Mouse (Mus musculus) kidney, adult 2 months (tissue): ENCODE data around the gene Msi2. TPM values are rescaled to one million over a fixed set of nuclear protein-coding genes. Genes with fewer than 3 reads are reported as not detected.
A peak's percentile ranks its signal among the peaks of the same experiment; 100 is the strongest.

Experiments used
- DNase-seq: peaks from one replicate; pipeline ENCODE4 v3.0.0; 2021
- H3K27ac ChIP-seq: fragments of 200-500 bp; 2 replicates; pipeline ENCODE4 v1.5.1; 2012; ENCODE audit warnings: low read depth, low read length, control low read depth, inconsistent platforms; ENCODE audit not compliant: insufficient read depth
- H3K27me3 ChIP-seq: fragments of 200-500 bp; replicated peaks from 2 replicates; pipeline ENCODE4 v1.6.1; 2012; ENCODE audit warnings: mild to moderate bottlenecking, moderate library complexity, low read length, inconsistent platforms; ENCODE audit not compliant: control insufficient read depth, insufficient read depth
- H3K36me3 ChIP-seq: fragments of 200-500 bp; 2 replicates; pipeline ENCODE4 v1.6.1; 2012; ENCODE audit warnings: mild to moderate bottlenecking, moderate library complexity, low read length, inconsistent platforms; ENCODE audit not compliant: control insufficient read depth, insufficient read depth
- H3K4me1 ChIP-seq: fragments of 200-500 bp; 2 replicates; pipeline ENCODE4 v1.6.1; 2011; ENCODE audit warnings: low read length; ENCODE audit not compliant: control insufficient read depth, insufficient read depth
- H3K4me3 ChIP-seq: fragments of 200-500 bp; 2 replicates; pipeline ENCODE4 v1.5.1; 2011; ENCODE audit warnings: mild to moderate bottlenecking, low read depth, low read length, control low read depth; ENCODE audit not compliant: insufficient read depth
- CTCF ChIP-seq: fragments of 200-500 bp; conservative IDR thresholded peaks from 2 replicates; pipeline ENCODE4 v1.5.1; 2011; ENCODE audit warnings: low read depth, mild to moderate bottlenecking, control low read depth, low read length, moderate library complexity, mixed read lengths; ENCODE audit not compliant: insufficient read depth, insufficient read length
- POLR2A ChIP-seq: fragments of 200-500 bp; IDR thresholded peaks from one replicate; pipeline ENCODE4 v1.6.1; 2011; ENCODE audit warnings: low read depth, low read length, control low read depth
- WGBS: fragments of 180-500 bp; shearing (Covaris S2); methylation state at CpG from one replicate; pipeline ENCODE4 v1.1.7; 2018; 5-methylcytosine and 5-hydroxymethylcytosine counted together
- polyA plus RNA-seq: library from polyadenylated mRNA; depleted of rRNA; stranded (reverse); fragments of >200 nt; gene quantifications from 2 replicates; pipeline ENCODE4 v1.2.3, GENCODE M21; 2012

Msi2 gene
- polyA plus RNA-seq, 1 experiment = 43.5 TPM

- peaks cover 33% of the 10 kb centered on the region for H3K4me1 ChIP-seq
- no peaks in the 10 kb centered on the region for H3K27me3 ChIP-seq
- 94% methylated on average over 8 of the region's 8 CpGs for WGBS
- no peak overlapping the region for H3K4me3 ChIP-seq
- H3K27ac ChIP-seq = no peak overlapping the region; the same call in 1 of the 2 replicates
- H3K36me3 ChIP-seq = no peaks in the 10 kb centered on the region
- no peak for DNase-seq
- TF ChIP-seq POLR2A (no peak), CTCF (no peak)
These were observed 29.7 kb downstream of the Msi2 start for GRCm38 (mm10) chr11:88688644-88689043.

GRCm38 (mm10) chr11:88687711-88688110 is 30.6 kb downstream of the Msi2 start:
- no peaks in the 10 kb centered on the region for H3K27me3 ChIP-seq
- H3K4me1 ChIP-seq = peaks cover 31% of the 10 kb centered on the region
- H3K36me3 ChIP-seq = no peaks in the 10 kb centered on the region
- TF ChIP-seq CTCF = no peak
- H3K27ac ChIP-seq = peak overlapping the region; percentile 68
- 49% methylated on average over 12 of the region's 12 CpGs for WGBS
- no peak for DNase-seq
- H3K4me3 ChIP-seq = no peak overlapping the region

- no peaks in the 10 kb centered on the region for H3K27me3 ChIP-seq
- DNase-seq = peak; percentile 75
- WGBS = 14% methylated on average over 5 of the region's 5 CpGs
- H3K4me1 ChIP-seq = peaks cover 31% of the 10 kb centered on the region
- no peaks in the 10 kb centered on the region for H3K36me3 ChIP-seq
- TF ChIP-seq POLR2A = no peak
- no peak for TF ChIP-seq CTCF
- H3K4me3 ChIP-seq = no peak overlapping the region
- H3K27ac ChIP-seq = peak overlapping the region; percentile 68
These were observed 31.3 kb downstream of the Msi2 start for GRCm38 (mm10) chr11:88687010-88687409.

- no peaks in the 10 kb centered on the region for H3K27me3 ChIP-seq
- TF ChIP-seq CTCF (no peak), POLR2A (no peak)
- WGBS = 57% methylated on average over 7 of the region's 7 CpGs
- no peaks in the 10 kb centered on the region for H3K36me3 ChIP-seq
- peaks cover 27% of the 10 kb centered on the region for H3K4me1 ChIP-seq
- DNase-seq = peak; percentile 69
- no peak overlapping the region for H3K4me3 ChIP-seq
- H3K27ac ChIP-seq = peak overlapping the region; percentile 12
These were observed 32.3 kb downstream of the Msi2 start for GRCm38 (mm10) chr11:88686061-88686460.

- Histone ChIP-seq H3K27ac (no peak overlapping the region), H3K4me1 (peaks cover 10% of the 10 kb centered on the region), H3K4me3 (no peak overlapping the region), H3K27me3 (no peaks in the 10 kb centered on the region), H3K36me3 (no peaks in the 10 kb centered on the region)
- DNase-seq = no peak
- WGBS = 63% methylated on average over 14 of the region's 14 CpGs
- TF ChIP-seq CTCF = no peak
- TF ChIP-seq POLR2A = no peak
These were observed 35.1 kb downstream of the Msi2 start for GRCm38 (mm10) chr11:88683026-88683770.

GRCm38 (mm10) chr11:88677350-88677749 is 41.0 kb downstream of the Msi2 start:
- H3K27me3 ChIP-seq = no peaks in the 10 kb centered on the region
- no peak for TF ChIP-seq CTCF

GRCm38 (mm10) chr11:88676597-88676996 is 41.7 kb downstream of the Msi2 start:
- Histone ChIP-seq H3K27ac (no peak overlapping the region), H3K27me3 (no peaks in the 10 kb centered on the region), H3K36me3 (no peaks in the 10 kb centered on the region), H3K4me1 (no peaks in the 10 kb centered on the region; the same call in 1 of the 2 replicates), H3K4me3 (no peak overlapping the region)
- DNase-seq = no peak
- TF ChIP-seq CTCF = no peak
- TF ChIP-seq POLR2A = no peak
- 51% methylated on average over 2 of the region's 2 CpGs for WGBS

More at GRCm38 (mm10) chr11:88677350-88677749, 41.0 kb downstream of the Msi2 start:
- WGBS = 62% methylated on average over 7 of the region's 7 CpGs
- no peak overlapping the region for H3K27ac ChIP-seq
- H3K36me3 ChIP-seq = no peaks in the 10 kb centered on the region
- H3K4me3 ChIP-seq = no peak overlapping the region
- DNase-seq = no peak
- no peaks in the 10 kb centered on the region; the same call in 1 of the 2 replicates for H3K4me1 ChIP-seq
